Mouse (Mus musculus) erythroblast, embryonic 14.5 days (primary cell): ENCODE measurements around the gene Cox15. TPM values are rescaled to one million over a fixed set of nuclear protein-coding genes. Genes with fewer than 3 reads are reported as not detected.

Source experiments
- H3K27me3 ChIP-seq: 2 replicates; pipeline ENCODE4 v1.6.1; 2012; ENCODE audit warnings: inconsistent platforms; ENCODE audit not compliant: control insufficient read depth
- H3K36me3 ChIP-seq: 2 replicates; pipeline ENCODE4 v1.6.1; 2012; ENCODE audit warnings: mild to moderate bottlenecking, inconsistent platforms; ENCODE audit not compliant: control insufficient read depth
- H3K4me1 ChIP-seq: 2 replicates; pipeline ENCODE4 v1.6.1; 2012; ENCODE audit warnings: inconsistent platforms; ENCODE audit not compliant: control insufficient read depth
- H3K4me3 ChIP-seq: replicated peaks from 2 replicates; pipeline ENCODE3; 2012; ENCODE audit warnings: moderate library complexity, mild to moderate bottlenecking, inconsistent platforms
- H3K9me3 ChIP-seq: 2 replicates; pipeline ENCODE4 v1.6.1; 2012; ENCODE audit warnings: low read length, inconsistent platforms, mixed read lengths; ENCODE audit not compliant: control insufficient read depth
- GATA1 ChIP-seq: IDR thresholded peaks from 2 replicates; pipeline ENCODE4 v1.6.1; 2012; ENCODE audit warnings: low read length, inconsistent platforms, mixed read lengths
- TAL1 ChIP-seq: IDR thresholded peaks from 3 replicates; pipeline ENCODE4 v1.6.1; 2012; ENCODE audit warnings: low read length, inconsistent platforms, mixed read lengths
- polyA plus RNA-seq: library from polyadenylated mRNA; stranded (reverse); fragments of >175 nt; gene quantifications from 2 replicates; pipeline ENCODE4 v1.2.3, GENCODE M21; 2012

The Cox15 gene
- polyA plus RNA-seq, 1 experiment = 0.39 TPM

DNA sequence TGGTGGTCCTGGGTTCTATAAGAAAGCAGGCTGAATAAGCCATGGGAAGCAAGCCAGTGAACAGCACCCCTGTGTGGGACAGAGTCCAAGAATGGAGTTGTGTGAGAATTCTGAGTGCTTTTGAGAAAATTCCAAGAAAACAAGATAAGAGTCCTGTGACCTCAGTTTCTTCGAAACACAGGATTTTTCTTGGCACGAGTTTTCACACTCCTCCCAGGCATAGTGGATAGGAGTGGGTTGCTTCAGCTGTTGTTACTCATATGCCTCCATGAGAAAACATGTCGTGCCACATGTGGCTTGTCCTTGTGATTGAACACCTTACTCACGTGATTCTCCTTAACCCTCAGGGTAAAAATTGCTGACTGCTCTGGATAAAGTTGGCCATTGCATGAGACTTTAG lies 4.9 kb downstream of the Cox15 start:
- no peak overlapping the region for H3K4me3 ChIP-seq
- no peaks in the 10 kb centered on the region for H3K9me3 ChIP-seq
- H3K4me1 ChIP-seq = peaks cover 10% of the 10 kb centered on the region
- peaks cover 78% of the 10 kb centered on the region for H3K36me3 ChIP-seq
- TF ChIP-seq GATA1 = no peak
- no peak for TF ChIP-seq TAL1
- H3K27me3 ChIP-seq = no peaks in the 10 kb centered on the region

DNA sequence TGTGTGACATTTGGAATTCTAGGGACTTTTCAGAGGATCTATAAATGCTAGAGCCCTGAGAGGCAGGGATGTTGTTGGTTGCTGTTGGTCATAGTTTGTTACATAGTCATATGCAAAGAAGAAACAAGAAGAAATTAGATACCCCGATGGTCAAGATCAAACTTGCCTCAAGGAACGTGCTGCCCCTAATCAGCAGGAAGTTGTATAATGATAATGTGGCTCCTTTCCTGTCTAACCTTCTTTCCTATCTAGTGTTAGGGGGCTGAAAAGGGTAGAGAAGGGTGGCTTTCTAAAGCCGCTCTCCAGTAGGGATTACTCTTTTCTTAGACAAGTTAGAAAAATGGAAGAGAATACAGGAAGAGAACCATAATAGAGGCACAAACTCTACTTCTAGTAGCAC lies 7.1 kb downstream of the Cox15 start:
- H3K27me3 ChIP-seq = no peaks in the 10 kb centered on the region
- H3K4me3 ChIP-seq = no peak overlapping the region
- H3K36me3 ChIP-seq = peaks cover 91% of the 10 kb centered on the region
- no peak for TF ChIP-seq TAL1
- no peak for TF ChIP-seq GATA1
- no peaks in the 10 kb centered on the region; the same call in 1 of the 2 replicates for H3K4me1 ChIP-seq
- H3K9me3 ChIP-seq = no peaks in the 10 kb centered on the region

DNA sequence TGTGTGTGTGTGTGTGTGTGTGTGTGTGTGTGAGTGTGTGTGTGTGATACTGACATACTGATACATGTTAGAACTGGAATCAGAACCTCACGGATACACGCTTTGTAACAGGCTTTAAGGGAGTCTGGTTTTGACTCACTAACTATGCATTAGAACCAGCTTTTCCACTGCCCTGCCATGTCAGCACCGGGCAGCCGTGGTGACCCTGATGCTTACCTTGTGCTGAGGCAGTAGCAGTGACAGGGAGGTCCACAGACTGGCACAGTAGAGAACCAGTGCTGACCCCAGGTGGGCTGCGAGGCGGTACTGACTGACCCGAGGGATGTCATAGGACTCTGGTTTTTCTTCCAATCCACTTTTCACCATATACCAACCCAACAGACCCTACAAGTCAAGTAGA lies 9.4 kb downstream of the Cox15 start:
- H3K36me3 ChIP-seq = peaks cover 93% of the 10 kb centered on the region
- TF ChIP-seq GATA1 = no peak
- TF ChIP-seq TAL1 = no peak
- H3K4me1 ChIP-seq = no peaks in the 10 kb centered on the region
- H3K4me3 ChIP-seq = no peak overlapping the region
- H3K9me3 ChIP-seq = no peaks in the 10 kb centered on the region
- no peaks in the 10 kb centered on the region for H3K27me3 ChIP-seq

- Histone ChIP-seq H3K36me3 (peaks cover 91% of the 10 kb centered on the region), H3K9me3 (no peaks in the 10 kb centered on the region), H3K27me3 (no peaks in the 10 kb centered on the region), H3K4me1 (no peaks in the 10 kb centered on the region), H3K4me3 (no peak overlapping the region)
- TF ChIP-seq TAL1 (no peak), GATA1 (no peak)
These were observed 14.4 kb downstream of the Cox15 start for GRCm38 (mm10) chr19:43738409-43738808.

DNA sequence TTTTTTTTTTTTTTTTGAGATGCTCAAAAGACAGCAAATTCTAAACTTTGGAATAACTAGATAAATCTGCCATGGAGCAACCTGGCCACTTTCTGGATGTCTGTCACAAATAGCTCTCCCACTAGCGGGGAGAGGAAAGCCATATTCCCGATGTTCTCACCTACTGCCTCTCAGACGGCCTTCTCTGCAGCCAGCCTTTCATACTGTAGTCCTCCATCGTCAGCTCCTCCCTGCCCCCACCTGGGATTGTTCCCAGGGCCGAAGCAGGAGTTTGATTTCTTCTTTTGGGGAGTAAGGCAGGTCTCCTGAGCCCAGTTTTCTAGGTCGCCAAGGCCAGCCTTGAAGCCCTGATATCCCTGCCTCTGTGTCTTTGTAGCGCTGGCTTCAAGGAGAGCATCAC lies 21.6 kb downstream of the Cox15 start:
- H3K9me3 ChIP-seq = no peaks in the 10 kb centered on the region
- H3K27me3 ChIP-seq = no peaks in the 10 kb centered on the region
- H3K36me3 ChIP-seq = peaks cover 23% of the 10 kb centered on the region
- TF ChIP-seq TAL1 = no peak
- no peak overlapping the region for H3K4me3 ChIP-seq
- H3K4me1 ChIP-seq = peaks cover 9% of the 10 kb centered on the region

- H3K36me3 ChIP-seq = peaks cover 21% of the 10 kb centered on the region
- no peaks in the 10 kb centered on the region for H3K9me3 ChIP-seq
These were observed 22.8 kb downstream of the Cox15 start for GRCm38 (mm10) chr19:43730037-43730428.

DNA sequence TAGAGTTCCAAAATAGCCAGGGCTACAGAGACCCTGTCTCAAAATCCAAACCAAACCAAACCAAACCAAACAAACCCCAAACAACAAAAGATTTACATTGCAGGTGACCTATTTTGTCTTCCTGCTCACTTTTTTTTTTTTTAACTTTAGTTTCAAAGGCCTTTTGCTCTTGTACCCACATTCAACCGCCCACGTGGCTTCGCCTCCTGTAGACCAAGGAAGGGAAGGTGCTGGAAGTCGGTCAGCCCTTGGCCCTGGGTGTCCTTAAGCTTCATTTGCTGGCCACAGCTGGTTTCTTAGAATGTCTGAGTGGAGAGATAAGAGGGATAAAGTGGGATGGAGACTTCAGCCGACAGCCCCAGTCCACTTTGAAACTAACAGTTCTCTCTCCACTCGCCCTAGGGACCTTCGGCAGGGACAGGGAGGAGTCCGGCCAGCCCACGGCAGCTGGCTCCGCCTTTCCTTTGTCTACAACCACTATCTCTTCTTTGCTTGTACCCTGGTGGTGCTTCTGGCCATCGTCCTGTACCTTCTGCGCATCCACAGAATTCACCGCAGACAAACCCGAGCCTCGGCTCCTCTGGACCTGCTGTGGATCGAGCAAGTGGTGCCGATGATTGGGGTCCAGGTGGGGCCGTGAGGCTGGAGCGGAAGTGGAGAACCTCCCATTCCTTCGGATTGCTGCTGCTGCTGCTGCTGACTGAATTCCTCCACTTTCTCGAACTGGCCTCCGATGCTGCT lies 23.3 kb downstream of the Cox15 start:
- TF ChIP-seq GATA1 = no peak
- no peak for TF ChIP-seq TAL1
- Histone ChIP-seq H3K27me3 (no peaks in the 10 kb centered on the region), H3K4me1 (peaks cover 11% of the 10 kb centered on the region), H3K36me3 (peaks cover 20% of the 10 kb centered on the region), H3K9me3 (no peaks in the 10 kb centered on the region), H3K4me3 (no peak overlapping the region)

More at GRCm38 (mm10) chr19:43730037-43730428, 22.8 kb downstream of the Cox15 start:
- TF ChIP-seq TAL1 (no peak), GATA1 (no peak)
- Histone ChIP-seq H3K4me1 (peaks cover 11% of the 10 kb centered on the region), H3K4me3 (no peak overlapping the region), H3K27me3 (no peaks in the 10 kb centered on the region)

DNA sequence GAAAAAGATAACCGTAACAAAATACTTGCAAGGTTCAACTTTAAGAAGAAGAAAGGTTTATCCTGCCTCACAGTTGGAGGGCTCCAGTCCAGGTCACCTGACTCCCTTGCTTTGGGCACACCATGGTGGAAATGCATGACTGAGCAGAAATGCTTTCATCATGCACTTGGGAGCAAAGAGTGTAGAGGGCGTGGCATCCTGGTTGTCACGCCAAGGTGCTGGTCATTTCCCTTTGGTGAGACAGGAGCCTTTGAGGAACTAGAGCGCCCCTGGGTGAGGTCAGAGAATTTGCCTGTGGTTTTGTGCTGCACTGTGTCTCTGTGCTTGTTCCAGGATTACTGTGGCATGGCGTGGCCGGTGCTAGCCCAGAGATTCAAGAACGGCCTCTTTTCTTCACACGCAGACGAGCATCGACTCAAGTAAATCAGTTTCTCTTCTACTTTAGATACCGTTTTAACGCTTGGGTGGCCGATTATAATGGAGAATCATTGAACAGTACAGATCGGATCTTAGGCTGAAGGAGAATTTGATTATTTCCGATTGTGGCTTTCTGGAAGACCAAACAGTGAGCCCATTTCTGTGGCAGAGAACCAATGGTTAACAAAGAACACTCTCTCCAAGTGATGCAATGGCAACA lies 26.2 kb downstream of the Cox15 start:
- Histone ChIP-seq H3K36me3 (peaks cover 19% of the 10 kb centered on the region), H3K4me3 (no peak overlapping the region), H3K9me3 (no peaks in the 10 kb centered on the region), H3K27me3 (no peaks in the 10 kb centered on the region), H3K4me1 (peaks cover 11% of the 10 kb centered on the region)
- TF ChIP-seq TAL1 (no peak), GATA1 (no peak)

GRCm38 (mm10) chr19:43724821-43725220 lies 28.0 kb downstream of the Cox15 start:
- H3K4me3 ChIP-seq = no peak overlapping the region
- H3K4me1 ChIP-seq = peaks cover 10% of the 10 kb centered on the region
- peaks cover 22% of the 10 kb centered on the region for H3K36me3 ChIP-seq
- no peaks in the 10 kb centered on the region for H3K9me3 ChIP-seq
- TF ChIP-seq GATA1 (no peak), TAL1 (no peak)
- no peaks in the 10 kb centered on the region for H3K27me3 ChIP-seq

DNA sequence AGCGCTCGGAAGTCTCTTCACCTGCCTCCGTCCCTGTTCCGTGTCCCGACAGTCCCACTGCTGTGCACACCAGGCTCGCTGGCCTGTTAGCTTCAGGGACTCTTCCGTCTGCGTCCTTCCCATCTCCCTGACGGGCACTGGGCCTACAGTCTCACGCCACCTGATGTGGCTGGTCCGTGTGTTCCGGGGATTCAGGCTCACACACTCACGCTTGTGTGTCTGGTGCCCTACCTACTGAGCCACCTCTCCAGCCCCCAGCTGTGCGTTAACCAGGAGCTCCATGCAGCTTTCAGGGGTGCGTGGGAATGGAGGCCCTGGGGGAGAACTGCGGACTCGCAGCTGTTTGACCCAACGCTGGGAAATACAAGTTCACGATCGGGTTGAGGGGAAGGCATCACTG lies 28.6 kb downstream of the Cox15 start:
- Histone ChIP-seq H3K9me3 (no peaks in the 10 kb centered on the region), H3K36me3 (peaks cover 22% of the 10 kb centered on the region), H3K27me3 (no peaks in the 10 kb centered on the region), H3K4me3 (no peak overlapping the region), H3K4me1 (peaks cover 7% of the 10 kb centered on the region)
- TF ChIP-seq GATA1 (no peak), TAL1 (no peak)
